ENCODE assay signal across 25 mouse cellular contexts in the genomic region with DNA sequence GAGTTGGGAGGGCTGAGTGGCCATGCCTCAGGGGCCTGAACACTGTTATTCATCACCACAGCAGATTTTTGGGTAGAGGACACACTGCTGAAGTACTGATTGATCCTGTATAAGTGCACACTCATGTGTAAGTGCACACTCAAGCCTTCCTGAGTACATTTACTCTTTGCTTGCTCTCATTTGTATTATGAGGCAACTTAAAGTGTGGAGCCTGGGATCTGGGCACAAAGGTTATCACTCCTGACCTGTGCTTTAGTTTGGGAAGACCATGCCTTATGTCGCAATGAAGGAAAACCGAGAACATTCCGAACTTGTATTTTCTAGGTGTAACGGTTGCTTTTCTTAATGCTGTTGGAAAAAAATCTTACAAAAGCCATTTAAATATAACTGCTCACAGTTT.
DNase-seq lines count a peak whose midpoint lies in the region; ATAC-seq and TF ChIP-seq lines count a peak whose summit lies in the region.
"Had no signal": no experiment of that assay in that cellular context is flagged by ENCODE, and none has a peak within 500 bp of the region (broad histone marks: within the 10 kb centered on the region; RNA-seq: fewer than 3 reads in every experiment).

No protein-coding gene starts in this region.

- H3K27ac ChIP-seq in forebrain, embryonic 10.5 days: peak overlapping the region; percentile 69
- H3K27ac ChIP-seq in forebrain, embryonic 11.5 days (ENCODE audit: low read depth, low read length): no peak overlapping the region
- H3K27ac ChIP-seq in liver, postnatal 0 days (ENCODE audit: low read depth): no peak overlapping the region
- H3K27ac ChIP-seq in liver, embryonic 12.5 days: no peak overlapping the region
- H3K27ac ChIP-seq: embryonic facial prominence, embryonic 10.5 days; embryonic facial prominence, embryonic 12.5 days; forebrain, embryonic 13.5 days; forebrain, embryonic 15.5 days had no signal

- H3K36me3 ChIP-seq in forebrain, embryonic 10.5 days (replicated peaks): no peaks in the 10 kb centered on the region
- no peaks in the 10 kb centered on the region for H3K36me3 ChIP-seq in forebrain, embryonic 11.5 days (ENCODE audit: control insufficient read depth, insufficient read depth, low read length)
- H3K36me3 ChIP-seq in liver, postnatal 0 days (replicated peaks; ENCODE audit: insufficient read depth, low read length): no peaks in the 10 kb centered on the region
- no peaks in the 10 kb centered on the region for H3K36me3 ChIP-seq in liver, embryonic 12.5 days
- H3K36me3 ChIP-seq: embryonic facial prominence, embryonic 10.5 days; embryonic facial prominence, embryonic 12.5 days; forebrain, embryonic 15.5 days; G1E had no signal

- 93% methylated on average over 4 of the region's 4 CpGs for WGBS in forebrain, embryonic 10.5 days
- 89% methylated on average over 4 of the region's 4 CpGs for WGBS in forebrain, embryonic 11.5 days
- 69% methylated on average over 4 of the region's 4 CpGs for WGBS in liver, postnatal 0 days (ENCODE audit: insufficient replicate concordance)
- WGBS in liver, embryonic 12.5 days (ENCODE audit: insufficient replicate concordance): 77% methylated on average over 4 of the region's 4 CpGs

- H3K9me3 ChIP-seq in forebrain, embryonic 10.5 days: no peaks in the 10 kb centered on the region
- no peaks in the 10 kb centered on the region for H3K9me3 ChIP-seq in forebrain, embryonic 11.5 days (ENCODE audit: control insufficient read depth, low read length)
- H3K9me3 ChIP-seq in liver, postnatal 0 days (ENCODE audit: low read length): no peaks in the 10 kb centered on the region
- H3K9me3 ChIP-seq in liver, embryonic 12.5 days (replicated peaks): no peaks in the 10 kb centered on the region
- H3K9me3 ChIP-seq: embryonic facial prominence, embryonic 10.5 days; embryonic facial prominence, embryonic 12.5 days; forebrain, embryonic 13.5 days; forebrain, embryonic 15.5 days; G1E had no signal

- no peak for TF ChIP-seq EP300 in liver, postnatal 0 days (IDR thresholded peaks at IDR 0.05; ENCODE audit: low read depth)

- no peak overlapping the region for H3K4me3 ChIP-seq in forebrain, embryonic 10.5 days
- H3K4me3 ChIP-seq in forebrain, embryonic 11.5 days (ENCODE audit: low read depth, low read length): no peak overlapping the region
- H3K4me3 ChIP-seq in liver, postnatal 0 days (ENCODE audit: low read depth, low read length): no peak overlapping the region
- H3K4me3 ChIP-seq in liver, embryonic 12.5 days: no peak overlapping the region
- H3K4me3 ChIP-seq: embryonic facial prominence, embryonic 10.5 days; embryonic facial prominence, embryonic 12.5 days; forebrain, embryonic 13.5 days; forebrain, embryonic 15.5 days had no signal

- DNase-seq in forebrain, embryonic 10.5 days (ENCODE audit: extremely low spot score, low spot score): no peak
- no peak for DNase-seq in forebrain, embryonic 11.5 days (ENCODE audit: low spot score)
- no peak for DNase-seq in liver, postnatal 0 days
- peak; percentile 4 for DNase-seq in lung, postnatal 36 days
- no peak for DNase-seq in lung, postnatal 10 days
- DNase-seq: adrenal gland, adult 8-10 months; adrenal gland, postnatal 14 days; adrenal gland, postnatal 36 days; B cell, adult 2 months; cerebellum, adult 11-12 months; cerebellum, adult 2 months; cerebellum, adult 9-10 months; cerebellum, postnatal 10 days; cerebellum, postnatal 25 days; forebrain, postnatal 0 days had no signal

- no peaks in the 10 kb centered on the region for H3K27me3 ChIP-seq in forebrain, embryonic 10.5 days (ENCODE audit: poor library complexity, severe bottlenecking)
- no peaks in the 10 kb centered on the region for H3K27me3 ChIP-seq in forebrain, embryonic 11.5 days (ENCODE audit: control insufficient read depth, insufficient read depth, low read length)
- H3K27me3 ChIP-seq in liver, postnatal 0 days (ENCODE audit: insufficient read depth, low read length): no peaks in the 10 kb centered on the region
- H3K27me3 ChIP-seq in liver, embryonic 12.5 days (replicated peaks): no peaks in the 10 kb centered on the region
- H3K27me3 ChIP-seq: CH12.LX; embryonic facial prominence, embryonic 12.5 days; forebrain, embryonic 13.5 days; forebrain, embryonic 15.5 days; Patski had no signal

- no peak overlapping the region for H3K9ac ChIP-seq in forebrain, embryonic 11.5 days (ENCODE audit: low read length)
- H3K9ac ChIP-seq in liver, postnatal 0 days (replicated peaks): no peak overlapping the region
- no peak overlapping the region for H3K9ac ChIP-seq in liver, embryonic 12.5 days
- H3K9ac ChIP-seq: embryonic facial prominence, embryonic 12.5 days; forebrain, embryonic 13.5 days; forebrain, embryonic 15.5 days; forebrain, postnatal 0 days had no signal

- peaks cover 6% of the 10 kb centered on the region for H3K4me1 ChIP-seq in forebrain, embryonic 10.5 days
- H3K4me1 ChIP-seq in forebrain, embryonic 11.5 days (replicated peaks; ENCODE audit: control insufficient read depth, insufficient read depth, low read length): no peaks in the 10 kb centered on the region
- no peaks in the 10 kb centered on the region for H3K4me1 ChIP-seq in liver, postnatal 0 days (ENCODE audit: insufficient read depth)
- no peaks in the 10 kb centered on the region for H3K4me1 ChIP-seq in liver, embryonic 12.5 days
- H3K4me1 ChIP-seq: embryonic facial prominence, embryonic 10.5 days; embryonic facial prominence, embryonic 12.5 days; forebrain, embryonic 13.5 days; forebrain, embryonic 15.5 days had no signal

- H3K4me2 ChIP-seq in forebrain, embryonic 11.5 days (ENCODE audit: low read depth, low read length, severe bottlenecking): no peak overlapping the region
- no peak overlapping the region for H3K4me2 ChIP-seq in liver, postnatal 0 days (ENCODE audit: low read depth, low read length)
- H3K4me2 ChIP-seq in liver, embryonic 12.5 days: no peak overlapping the region
- H3K4me2 ChIP-seq: embryonic facial prominence, embryonic 12.5 days; forebrain, embryonic 13.5 days; forebrain, embryonic 15.5 days had no signal

- no peak for TF ChIP-seq CTCF in liver, postnatal 0 days (IDR thresholded peaks at IDR 0.05; ENCODE audit: low read depth)

- no peak for ATAC-seq in forebrain, embryonic 11.5 days (replicated peaks; ENCODE audit: low FRiP score)
- peak; percentile 67; the same call in 1 of the 2 replicates for ATAC-seq in liver, postnatal 0 days
- ATAC-seq in liver, embryonic 12.5 days: no peak
- ATAC-seq: activated CD4-positive, CD25-positive, alpha-beta regulatory T cell, adult 4 months; CD4-positive, CD25-positive, alpha-beta regulatory T cell, adult 4 months; forebrain, embryonic 13.5 days; forebrain, embryonic 15.5 days; Patski had no signal
